Mouse (Mus musculus): ENCODE measurements around the gene Hnrnpa3.

GRCm38 (mm10) chr2:75612006-75612405 is 47.1 kb upstream of the Hnrnpa3 start:
- TF ChIP-seq POLR2A (IDR thresholded peaks at IDR 0.05; ENCODE audit: low read depth, low read length) (no peak), CTCF (IDR thresholded peaks at IDR 0.05; ENCODE audit: extremely low read depth, insufficient read length, insufficient replicate concordance, low read depth, low read length) (no peak)
